Mouse (Mus musculus): ENCODE measurements around the gene Hirip3. TPM values are rescaled to one million over a fixed set of nuclear protein-coding genes. Genes with fewer than 3 reads are reported as not detected.

Gene Hirip3
- 1 to 10 TPM; 4.1 to 9.6 (median 5.1) TPM for total RNA-seq (2022)

DNA sequence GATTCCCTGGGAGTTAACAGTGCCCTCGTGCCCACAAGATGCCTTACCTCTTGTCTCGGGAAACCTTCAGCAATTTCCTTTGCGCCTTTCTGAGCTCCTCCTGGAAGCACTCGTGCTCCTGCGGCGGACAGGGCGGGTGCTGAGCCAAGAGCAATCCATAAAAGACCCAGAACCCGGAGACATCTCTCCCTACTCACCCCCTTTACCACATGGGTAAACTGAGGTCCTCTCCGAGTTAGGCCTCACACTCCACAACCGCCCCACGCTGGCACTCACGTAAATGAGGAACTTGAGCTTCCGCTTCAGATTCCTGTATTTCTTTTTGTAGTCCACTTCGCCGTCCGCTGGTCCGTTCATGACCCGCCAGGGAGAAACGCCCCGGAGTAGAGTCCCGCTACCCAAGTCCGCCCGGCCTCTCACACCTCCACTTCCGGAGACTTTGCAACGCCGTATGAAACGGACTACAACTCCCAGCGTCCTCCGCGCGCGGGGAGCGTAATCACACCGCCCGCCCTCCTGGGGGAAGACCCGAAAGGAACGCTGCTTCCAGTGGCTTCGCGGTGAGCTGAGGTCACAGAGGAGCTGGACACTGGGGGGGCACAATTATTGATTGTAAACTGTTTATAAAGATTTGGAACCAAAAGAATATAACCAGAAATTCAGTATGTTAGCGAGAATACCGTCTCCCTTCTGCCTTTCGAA is at the start of gene Hirip3:
Gene Hirip3, plus strand, starts transcription at position 544 of the 702 bp plus-strand sequence.
- DNase-seq (ENCODE audit: low spot score in 2 of 2), result peak; percentile 89 to 92

DNA sequence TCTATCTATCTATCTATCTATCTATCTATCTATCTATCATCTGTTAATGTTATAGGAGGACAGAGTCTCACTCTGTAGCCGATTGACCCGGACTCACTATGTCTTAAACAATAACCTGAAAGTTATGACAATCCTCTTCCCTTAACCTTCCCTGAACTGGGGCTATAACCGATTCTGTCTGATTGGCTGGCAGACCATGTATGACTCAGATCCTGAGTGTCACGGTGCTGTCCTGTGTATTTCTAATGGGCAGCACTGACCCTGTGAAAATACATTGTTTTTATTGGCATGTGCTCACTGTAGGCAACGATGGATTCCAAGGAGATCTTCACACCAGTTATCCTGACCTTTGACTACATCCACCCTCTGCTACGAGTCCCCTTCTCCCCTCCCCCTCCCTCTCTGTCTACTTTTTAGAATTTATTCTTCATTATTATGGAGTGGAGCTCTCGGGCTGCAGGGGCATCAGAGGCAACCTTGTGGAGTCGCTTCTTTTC is 46.0 kb upstream of the Hirip3 start:
- no peak for DNase-seq (ENCODE audit: low spot score in 2 of 2)

DNA sequence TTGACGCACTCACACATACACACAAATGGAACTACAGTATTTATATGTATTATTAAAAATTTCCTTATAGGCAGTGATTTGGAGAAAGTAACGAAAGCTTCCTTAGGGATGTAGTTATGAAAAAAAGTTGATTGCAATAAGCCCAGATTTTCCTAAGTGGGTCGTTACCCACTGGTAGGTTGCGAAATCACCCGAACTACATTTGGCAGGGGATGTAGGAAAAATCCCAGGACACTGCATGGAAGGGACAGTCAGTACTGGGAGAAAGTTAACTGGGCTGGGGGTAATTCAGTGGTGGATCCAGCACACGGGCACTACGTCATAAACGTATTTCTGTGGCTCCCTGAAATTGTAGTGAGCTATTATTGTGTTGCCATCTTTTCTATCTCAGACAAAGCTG is 45.3 kb upstream of the Hirip3 start:
- no peak for DNase-seq (ENCODE audit: low spot score in 2 of 2)

DNA sequence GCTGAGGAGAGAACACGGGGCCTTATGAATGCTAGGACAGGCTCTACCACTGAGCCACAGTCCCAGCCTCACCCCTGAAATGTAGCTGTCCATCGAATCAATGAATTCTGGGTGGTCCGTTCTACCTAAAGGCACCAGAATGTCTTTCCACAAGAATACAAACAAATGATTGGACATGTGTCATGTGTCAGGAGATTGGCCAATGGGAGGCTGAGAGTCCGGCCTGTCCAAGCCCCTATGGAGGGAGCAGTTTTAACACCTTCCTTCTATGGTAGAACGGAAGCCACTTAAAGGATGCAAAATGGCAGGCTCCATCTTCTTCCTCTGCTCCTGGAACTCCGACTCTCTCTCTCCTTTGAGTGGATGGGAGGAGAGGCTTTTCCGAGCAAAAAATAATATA is 44.2 kb upstream of the Hirip3 start:
- no peak for DNase-seq (ENCODE audit: low spot score in 2 of 2)

DNA sequence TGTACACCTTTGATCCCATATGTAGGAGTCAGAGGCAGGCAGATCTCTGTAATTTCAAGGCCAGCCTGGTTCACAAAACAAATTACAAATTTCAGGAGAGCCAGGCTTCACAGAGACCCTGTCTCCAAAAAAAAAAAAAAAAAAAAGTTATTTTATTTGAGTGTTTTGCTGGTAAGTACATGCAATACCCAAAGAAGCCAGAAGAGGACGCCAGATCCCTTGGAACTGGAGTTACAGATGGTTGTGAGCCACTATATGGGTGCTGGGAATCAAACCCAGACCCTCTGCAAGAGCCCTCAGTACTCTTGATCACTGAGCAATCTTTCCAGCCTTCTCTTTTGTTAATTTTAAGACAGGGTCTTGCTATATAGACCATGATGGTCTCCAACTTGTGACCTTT is 43.0 kb upstream of the Hirip3 start:
- DNase-seq (ENCODE audit: low spot score in 2 of 2), result no peak

DNA sequence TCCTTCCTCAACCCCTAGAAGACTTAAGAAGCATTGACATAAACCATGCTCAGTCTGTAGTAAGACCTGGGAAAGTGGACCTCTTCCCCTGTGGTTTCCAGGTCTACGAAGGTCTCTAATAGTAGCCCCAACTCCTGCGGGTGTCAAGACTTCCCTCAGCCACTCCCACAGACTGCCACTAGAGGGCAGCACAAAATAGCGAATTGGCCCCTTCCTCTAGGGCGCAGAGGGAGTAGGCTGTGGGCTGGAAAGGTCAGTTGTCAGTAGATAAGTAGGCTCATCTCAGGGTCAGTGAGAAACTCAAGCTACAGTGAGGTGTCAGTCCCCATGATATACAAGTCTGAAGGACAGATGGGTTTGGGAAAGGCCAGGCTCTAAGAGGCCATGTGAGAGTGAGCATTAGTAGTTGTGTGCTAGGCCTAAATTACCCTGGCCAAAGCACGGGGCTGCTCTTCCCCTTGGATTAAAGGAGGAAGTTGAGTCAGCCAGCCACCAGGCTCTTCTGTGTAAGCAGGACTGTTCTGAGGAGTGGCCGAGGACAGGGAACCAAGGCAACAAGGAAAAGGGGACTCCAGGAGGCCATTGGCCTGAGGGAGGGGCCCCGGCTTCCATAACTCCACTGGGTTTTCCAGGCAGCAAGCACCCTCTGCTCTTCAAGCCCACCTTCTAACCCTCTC is 39.8 kb upstream of the Hirip3 start:
- DNase-seq (ENCODE audit: low spot score in 2 of 2), result peak; percentile 70 to 73

DNA sequence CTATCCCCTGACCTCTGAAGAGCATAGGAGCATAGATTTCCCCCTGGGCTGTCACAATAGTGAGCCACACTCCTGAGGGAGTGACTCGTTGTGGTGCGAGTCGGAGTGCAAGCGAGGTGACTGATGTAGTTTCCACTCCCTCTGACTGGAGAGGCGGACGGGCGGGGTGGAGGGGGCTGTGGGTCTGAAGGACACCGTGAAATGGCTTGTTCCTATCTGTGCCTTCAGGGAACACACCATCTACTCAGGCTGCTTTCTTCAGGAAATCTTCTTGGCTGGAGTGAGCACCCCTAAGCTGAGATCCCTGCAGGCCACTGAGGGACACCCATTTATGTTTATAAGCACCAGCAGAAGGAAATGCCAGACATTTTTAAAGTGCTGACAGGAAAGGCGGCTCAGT is 39.0 kb upstream of the Hirip3 start:
- DNase-seq (ENCODE audit: low spot score in 2 of 2), result no peak

DNA sequence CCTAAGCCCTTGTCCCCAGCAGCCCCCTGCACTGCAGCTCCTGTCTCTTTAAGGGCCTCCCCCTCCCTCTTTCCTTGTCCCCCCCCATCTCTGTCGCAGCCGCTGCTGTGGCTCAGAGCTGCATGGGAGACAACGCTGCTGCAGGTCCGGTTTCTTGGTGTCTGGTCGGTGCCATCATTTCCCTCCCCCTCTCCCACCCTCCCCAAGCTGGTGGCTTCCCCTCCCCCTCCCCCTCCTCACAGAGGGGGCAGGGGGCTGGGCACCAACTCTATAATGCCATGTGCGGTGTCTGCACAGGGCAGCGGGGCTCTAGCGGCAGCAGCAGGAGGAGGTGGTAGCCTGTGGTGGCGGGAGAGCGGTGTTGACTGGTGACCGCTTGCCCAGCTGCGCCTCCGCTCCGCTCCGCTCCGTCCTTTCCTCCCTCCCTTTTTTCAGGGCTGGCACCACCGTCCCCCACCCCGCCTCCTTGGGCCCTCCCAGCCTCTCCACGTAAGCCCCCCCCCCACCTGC is 38.5 kb upstream of the Hirip3 start:
- DNase-seq (ENCODE audit: low spot score in 2 of 2), result no peak

DNA sequence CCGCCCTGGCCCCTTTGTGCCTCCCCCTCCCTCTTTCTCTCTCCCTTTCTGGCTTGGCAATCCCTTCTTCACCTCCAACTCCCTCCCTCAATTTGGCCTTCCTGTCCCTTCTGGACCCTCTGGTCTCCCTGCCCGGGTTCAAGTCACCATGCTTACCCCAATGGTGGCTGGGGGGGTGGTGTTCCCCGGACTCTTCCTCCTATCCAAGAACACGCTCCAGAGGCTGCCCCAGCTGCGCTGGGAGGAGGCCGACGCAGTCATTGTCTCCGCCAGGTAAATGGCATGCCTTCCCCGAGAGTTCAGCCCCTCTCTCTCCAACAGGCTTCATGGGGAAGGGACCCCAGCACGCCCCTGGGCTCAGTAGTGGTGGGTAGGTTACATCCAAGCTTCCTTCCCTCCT is 37.8 kb upstream of the Hirip3 start:
- DNase-seq (ENCODE audit: low spot score in 2 of 2), result no peak

DNA sequence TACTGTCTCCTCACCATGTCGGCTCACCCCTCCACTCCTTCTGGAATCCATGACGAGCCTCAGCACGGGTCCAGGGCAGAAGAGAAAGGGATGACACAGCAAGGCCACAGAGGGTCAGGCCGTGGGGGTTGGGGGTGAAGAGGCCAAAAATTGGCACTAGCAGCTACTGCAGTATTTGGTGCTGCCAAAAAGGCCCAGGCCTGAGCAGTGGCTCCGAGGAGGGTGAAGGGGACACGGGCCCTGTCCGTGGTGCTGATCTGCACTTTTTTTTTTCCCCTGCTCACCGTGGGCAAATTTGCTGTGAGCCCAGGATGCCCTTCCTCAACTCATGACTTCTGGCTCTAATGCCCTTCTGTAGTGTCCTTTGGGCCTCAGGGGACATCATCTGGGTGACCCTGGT is 36.4 kb upstream of the Hirip3 start:
- DNase-seq (ENCODE audit: low spot score in 2 of 2), result no peak

DNA sequence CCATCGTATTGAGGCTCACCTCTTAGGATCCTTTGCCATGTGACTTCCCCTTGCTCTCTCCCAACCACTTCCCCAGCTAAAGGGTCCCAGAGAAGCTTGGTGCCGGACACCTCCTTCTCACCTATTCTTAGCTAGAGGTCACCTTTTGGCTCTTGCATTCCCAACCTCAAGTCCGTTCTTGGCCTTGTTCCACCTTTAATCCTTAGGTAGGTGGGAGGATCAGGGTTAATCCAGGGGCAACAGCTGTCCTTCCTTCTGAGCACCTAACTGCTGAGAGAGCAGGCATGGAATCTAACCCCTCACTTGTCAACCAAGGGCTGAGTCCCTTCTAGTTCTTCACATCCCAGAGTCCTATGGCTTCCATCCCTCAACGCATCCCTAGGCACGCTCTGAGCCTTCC is 35.8 kb upstream of the Hirip3 start:
- DNase-seq (ENCODE audit: low spot score in 2 of 2), result no peak

DNA sequence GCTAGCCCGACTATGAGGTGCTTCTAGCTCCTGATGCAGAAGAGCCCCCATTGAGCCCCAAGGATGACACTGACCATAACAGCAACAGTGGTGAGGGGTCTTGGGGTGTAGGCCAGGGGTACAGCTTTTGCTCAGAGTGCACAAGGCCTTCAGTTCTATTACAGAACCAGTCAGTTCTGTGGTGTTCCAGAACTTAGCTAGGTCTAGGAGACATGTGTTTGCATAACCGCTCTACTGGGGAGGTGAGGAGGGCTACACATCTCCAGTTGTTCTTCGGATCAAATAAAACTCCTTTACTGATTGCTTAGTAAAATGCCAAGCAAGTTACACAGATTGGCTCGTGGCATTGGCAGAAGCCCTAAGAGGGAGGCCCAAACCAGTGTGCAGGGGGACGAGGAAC is 30.2 kb upstream of the Hirip3 start, which contains the start of gene 4930451I11Rik:
Gene 4930451I11Rik, minus strand, starts transcription at position 101 of the 400 bp plus-strand sequence.
- DNase-seq (ENCODE audit: low spot score in 2 of 2), result no peak

DNA sequence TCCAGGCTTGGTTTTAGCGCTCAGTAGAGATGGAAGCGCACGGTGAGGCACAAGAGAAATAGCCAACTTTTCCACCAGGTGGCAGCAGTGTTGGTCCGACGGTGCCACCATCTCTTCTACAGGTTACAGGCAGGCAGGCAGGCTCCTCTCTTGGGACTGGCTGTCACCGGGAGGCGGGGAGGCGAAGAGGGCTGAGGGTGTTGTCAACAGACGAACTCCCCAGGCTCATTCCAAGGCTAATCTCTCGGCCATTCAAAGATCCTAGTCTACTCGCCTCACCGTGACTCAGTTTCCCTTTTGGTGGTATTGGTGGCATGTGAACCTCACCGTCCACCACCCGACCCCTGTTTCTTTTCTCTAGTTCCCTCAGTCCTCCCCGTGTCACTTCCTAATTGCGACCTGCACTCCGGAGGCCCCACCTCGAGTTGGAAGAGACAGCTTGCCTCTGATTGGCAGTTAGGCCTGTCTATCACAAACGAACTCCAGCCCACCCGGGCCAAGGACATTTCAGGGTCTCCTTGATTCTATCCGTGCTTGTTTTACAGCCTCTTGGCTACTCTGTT is 29.7 kb upstream of the Hirip3 start:
- DNase-seq (ENCODE audit: low spot score in 2 of 2), result peak; percentile 50 to 58

DNA sequence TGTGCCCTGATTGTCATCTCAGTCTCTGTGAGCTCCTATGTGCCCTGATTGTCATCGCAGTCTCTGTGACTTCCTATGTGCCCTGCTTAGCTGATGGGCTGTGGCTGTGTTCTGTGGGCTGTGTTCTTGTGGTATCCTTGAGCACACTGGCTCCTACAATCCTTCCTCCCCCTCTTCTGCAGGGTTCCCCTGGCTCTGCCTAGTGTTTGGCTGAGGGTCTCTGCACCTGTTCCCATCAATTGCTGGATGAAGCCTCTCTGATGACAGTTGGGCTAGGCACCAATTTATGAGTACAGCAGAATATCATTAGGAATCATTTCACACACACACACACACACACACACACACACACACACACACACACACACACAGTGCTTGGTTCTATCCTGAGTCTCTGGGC is 28.5 kb upstream of the Hirip3 start:
- DNase-seq (ENCODE audit: low spot score in 2 of 2), result no peak

DNA sequence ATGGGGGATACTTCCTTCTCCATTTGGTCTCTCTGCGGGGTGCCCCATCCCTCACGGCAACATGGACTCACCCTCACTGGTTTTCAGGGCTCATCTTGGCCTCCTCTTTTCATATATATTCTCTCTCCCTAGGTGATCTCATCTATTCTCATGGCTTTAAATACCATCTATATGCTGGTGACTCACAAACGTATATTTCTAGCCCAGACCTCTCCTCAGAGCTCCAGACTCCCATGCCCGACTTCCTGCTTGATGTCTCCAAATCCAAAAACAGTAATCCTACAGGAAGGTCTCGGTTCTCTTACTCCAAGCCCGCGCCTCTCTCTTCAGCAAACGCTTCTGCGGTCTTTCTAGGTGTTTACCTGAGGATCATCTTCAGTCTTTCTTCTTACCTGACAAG is 18.5 kb upstream of the Hirip3 start:
- DNase-seq (ENCODE audit: low spot score in 2 of 2), result no peak

DNA sequence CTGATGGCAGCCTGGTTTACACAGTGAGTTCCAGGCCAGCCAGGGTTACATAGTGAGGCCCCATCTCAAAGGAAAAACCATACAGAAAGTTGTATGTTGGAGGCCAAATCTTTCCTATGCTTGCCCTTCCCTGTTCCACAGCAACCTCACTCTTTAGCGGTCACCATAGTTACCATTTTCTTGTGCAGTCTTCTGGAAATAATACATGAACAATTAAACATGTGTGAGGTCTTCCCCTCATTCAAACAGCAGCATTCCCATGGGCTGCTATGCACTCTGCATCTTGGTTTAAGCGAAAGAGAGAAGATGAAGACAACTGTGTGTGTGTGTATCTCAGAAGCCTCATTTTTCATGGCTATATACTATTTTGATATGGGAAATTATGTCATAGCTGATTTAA is 16.3 kb upstream of the Hirip3 start:
- no peak for DNase-seq (ENCODE audit: low spot score in 2 of 2)

DNA sequence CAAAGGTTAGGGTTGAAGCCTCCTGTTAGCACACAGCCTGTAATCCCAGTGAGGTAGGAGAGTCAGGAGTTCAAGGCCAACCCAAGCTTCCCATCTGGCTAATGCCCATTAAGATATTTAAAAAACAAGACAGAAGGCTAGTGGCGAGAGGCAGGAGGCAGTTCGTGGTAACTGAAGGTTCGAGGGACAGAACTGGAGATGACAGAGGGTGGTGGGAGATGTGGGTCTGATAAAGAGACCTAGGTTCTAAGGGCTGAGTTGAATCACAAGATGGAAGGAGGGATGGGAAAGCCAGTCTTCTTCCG is 14.7 kb upstream of the Hirip3 start, which contains the start of gene Doc2a:
Gene Doc2a, plus strand, starts transcription at position 301 of the 305 bp plus-strand sequence.
- no peak for DNase-seq (ENCODE audit: low spot score in 2 of 2)

DNA sequence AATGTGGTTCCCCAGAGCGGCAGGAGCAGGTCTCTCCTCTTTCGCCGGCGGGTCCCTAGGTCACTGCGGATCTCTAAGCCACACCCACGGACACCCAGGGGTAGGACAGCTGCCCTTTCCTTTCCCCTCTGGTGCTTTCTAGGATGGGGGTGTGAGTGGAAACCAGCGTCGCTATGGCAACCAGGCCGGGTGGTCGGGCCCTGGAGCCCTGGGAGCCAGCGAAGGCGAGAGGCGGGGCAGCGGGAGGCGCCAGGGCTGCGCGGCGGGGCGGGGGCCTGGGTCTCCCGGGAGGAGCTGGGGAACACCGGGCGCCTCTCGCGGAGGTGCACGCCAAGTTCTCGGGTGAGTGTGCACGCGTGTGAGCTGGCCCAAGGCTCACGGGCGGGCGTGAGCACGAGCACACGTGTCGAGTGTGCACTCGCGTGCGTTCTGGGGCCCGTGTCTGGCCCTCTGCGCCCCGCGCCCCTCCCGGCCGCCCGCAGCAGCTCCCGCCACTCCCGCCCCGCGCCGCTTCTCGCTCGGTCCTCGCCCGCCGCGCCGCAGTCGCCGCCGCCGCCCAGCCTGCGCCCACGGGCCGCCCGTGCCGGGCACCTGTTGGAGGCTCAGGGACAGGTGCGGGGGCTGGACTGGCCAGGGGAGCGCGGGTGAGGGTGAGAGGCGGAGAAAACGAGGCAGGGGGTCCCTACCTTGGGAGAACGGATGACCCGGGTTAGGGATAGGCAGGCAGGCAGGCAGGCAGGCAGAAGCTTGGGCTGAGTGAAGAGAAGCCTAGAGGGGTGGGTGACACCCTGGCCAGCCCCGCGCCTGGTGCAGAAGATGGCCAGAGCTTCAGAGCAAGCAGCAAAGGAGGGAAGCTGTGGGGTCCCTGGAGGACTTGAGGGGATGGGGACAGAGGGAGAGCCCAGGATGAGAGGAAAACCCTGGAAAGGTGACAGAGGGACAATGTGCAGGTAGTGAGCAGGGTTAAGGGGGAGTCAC is 14.1 kb upstream of the Hirip3 start:
- DNase-seq (ENCODE audit: low spot score in 2 of 2), result no peak

DNA sequence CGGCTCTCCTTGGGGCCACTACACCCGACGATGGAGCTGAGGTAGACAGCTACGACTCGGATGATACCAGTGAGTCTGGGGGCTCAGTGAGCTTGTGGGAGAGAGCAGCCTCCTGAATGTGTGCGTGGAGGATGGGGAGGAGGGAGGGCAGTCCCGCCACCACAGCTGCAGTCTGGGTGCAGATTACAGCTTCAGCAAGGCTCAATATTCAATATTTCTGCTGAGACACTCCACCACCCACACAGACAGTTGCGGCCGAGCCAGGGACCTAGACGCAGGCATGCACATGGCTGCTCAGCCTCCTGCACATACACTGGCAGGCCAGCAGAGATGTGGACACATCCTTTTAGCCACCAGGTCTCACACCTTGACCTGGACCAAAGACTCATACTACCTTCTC is 13.0 kb upstream of the Hirip3 start:
- no peak for DNase-seq (ENCODE audit: low spot score in 2 of 2)

DNA sequence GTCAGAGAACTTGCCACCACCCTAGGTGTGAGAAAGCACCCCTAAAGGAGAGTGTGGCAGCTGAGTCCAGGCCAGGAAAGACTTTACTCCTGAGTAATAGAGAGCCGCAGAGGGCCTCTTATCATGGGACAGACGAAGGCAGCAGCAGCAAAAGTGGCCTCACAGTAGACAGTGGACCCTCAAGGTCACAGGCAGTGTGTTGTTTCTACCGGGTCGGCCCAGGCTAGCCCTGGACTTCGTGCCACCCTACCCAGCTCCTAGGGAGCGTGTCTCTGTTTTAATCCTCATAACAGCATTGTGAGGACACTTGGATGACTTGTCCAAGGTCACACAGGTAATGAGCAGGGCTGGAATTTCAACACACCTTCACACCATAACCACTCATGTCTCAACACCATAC is 11.6 kb upstream of the Hirip3 start:
- DNase-seq (ENCODE audit: low spot score in 2 of 2), result no peak

DNA sequence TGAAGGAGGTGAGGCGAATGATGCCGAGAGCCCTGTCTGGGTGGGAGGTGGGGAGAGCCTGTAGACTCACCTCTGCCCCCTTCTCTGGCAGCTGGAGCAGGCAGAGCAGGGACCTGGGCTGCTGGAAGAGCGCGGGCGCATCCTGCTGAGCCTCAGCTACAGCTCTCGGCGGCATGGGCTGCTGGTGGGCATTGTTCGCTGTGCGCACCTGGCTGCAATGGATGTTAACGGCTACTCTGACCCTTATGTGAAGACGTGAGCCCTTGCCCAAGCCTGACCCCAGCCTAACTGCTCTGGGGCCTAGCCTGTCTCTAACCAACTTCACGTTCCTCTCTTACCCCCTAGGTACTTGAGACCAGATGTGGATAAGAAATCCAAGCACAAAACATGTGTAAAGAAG is 10.6 kb upstream of the Hirip3 start:
- no peak for DNase-seq (ENCODE audit: low spot score in 2 of 2)
